Mouse (Mus musculus): Measurements from ENCODE around the gene Vstm4.

DNA sequence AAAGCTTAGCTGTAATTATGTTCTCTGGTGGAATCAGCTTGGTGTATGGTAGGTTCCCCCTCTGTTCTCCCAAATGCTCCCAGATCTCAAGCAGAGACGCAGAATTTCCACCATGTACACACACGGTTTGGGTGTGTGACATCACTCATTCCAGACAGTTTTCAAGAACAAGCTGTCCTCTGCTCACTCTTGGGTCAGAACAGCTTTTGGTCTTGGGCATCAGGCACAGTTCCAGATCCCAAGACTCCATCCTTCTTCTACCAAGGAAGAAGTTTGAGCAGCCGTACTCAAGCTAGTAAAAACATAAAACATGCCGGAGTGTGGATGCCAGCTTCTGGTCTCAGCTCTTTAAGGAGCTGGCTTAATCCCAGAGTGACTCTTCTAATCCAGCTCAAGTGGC lies 54.6 kb downstream of the Vstm4 start:
- TF ChIP-seq EP300 (IDR thresholded peaks at IDR 0.05; ENCODE audit: low read depth), result no peak
- TF ChIP-seq CTCF (IDR thresholded peaks at IDR 0.05; ENCODE audit: low read depth), result no peak
